Mouse (Mus musculus): Measurements from ENCODE around the gene 6820408C15Rik.

DNA sequence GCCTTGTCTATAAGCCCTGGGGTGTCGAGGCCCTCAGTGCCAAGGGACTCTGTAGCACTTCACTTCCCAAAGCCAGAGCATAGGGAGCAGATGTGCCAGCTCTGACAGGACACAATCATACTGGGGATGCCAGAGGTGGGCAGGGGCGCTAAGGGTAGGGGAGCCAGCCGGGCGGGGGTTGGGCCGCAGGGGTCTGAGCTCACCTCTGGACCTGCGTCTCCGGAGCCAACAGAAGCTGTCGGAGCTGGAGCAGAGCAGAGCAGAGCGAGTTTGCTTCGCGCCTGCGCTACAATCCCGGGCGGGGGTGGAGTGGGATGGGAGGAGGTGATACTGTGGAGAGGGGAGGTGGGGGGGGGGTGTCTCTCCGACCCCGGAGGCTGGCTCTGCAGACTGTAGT, 39.0 kb upstream of the 6820408C15Rik start, which contains the start of gene Nrsn2:
- TF ChIP-seq CTCF (conservative IDR thresholded peaks at IDR 0.05; ENCODE audit: low read length) (no peak), NANOG (IDR thresholded peaks at IDR 0.05; ENCODE audit: borderline replicate concordance, low read length) (no peak)
